Mouse (Mus musculus) forebrain, embryonic 13.5 days (tissue): ENCODE results near the gene Lonp2. TPM values are rescaled to one million over a fixed set of nuclear protein-coding genes. Genes with fewer than 3 reads are reported as not detected.

ENCODE experiments used
- ATAC-seq: fragments of 200-750 bp; cut with Nextera tagmentation; 2 replicates; pipeline ENCODE4 v1.8.0; 2017
- H3K27ac ChIP-seq: fragments of 300-500 bp; sonication (generic); 2 replicates; pipeline ENCODE4 v1.5.1; 2015; ENCODE audit warnings: inconsistent platforms, mild to moderate bottlenecking, moderate library complexity
- H3K27me3 ChIP-seq: fragments of 300-500 bp; sonication (generic); 2 replicates; pipeline ENCODE4 v1.6.1; 2015; ENCODE audit warnings: mild to moderate bottlenecking, inconsistent platforms
- H3K36me3 ChIP-seq: fragments of 300-500 bp; sonication (generic); 2 replicates; pipeline ENCODE4 v1.6.1; 2015; ENCODE audit warnings: mild to moderate bottlenecking, inconsistent platforms; ENCODE audit not compliant: poor library complexity, severe bottlenecking
- H3K4me1 ChIP-seq: fragments of 300-500 bp; sonication (generic); 2 replicates; pipeline ENCODE4 v1.6.1; 2015; ENCODE audit warnings: inconsistent platforms
- H3K4me2 ChIP-seq: fragments of 300-500 bp; sonication (generic); 2 replicates; pipeline ENCODE4 v1.6.1; 2015; ENCODE audit warnings: inconsistent platforms, mild to moderate bottlenecking, moderate library complexity
- H3K4me3 ChIP-seq: fragments of 300-500 bp; sonication (generic); 2 replicates; pipeline ENCODE4 v1.5.1; 2015; ENCODE audit warnings: mild to moderate bottlenecking, inconsistent platforms
- H3K9ac ChIP-seq: fragments of 300-500 bp; sonication (generic); 2 replicates; pipeline ENCODE4 v1.6.1; 2015; ENCODE audit warnings: mild to moderate bottlenecking, inconsistent platforms
- H3K9me3 ChIP-seq: fragments of 300-500 bp; sonication (generic); replicated peaks from 2 replicates; pipeline ENCODE4 v1.6.1; 2016; ENCODE audit warnings: inconsistent platforms
- WGBS: fragments of 180-500 bp; shearing (Covaris S2); methylation state at CpG from one replicate; pipeline ENCODE4 v1.1.7; 2015; 5-methylcytosine and 5-hydroxymethylcytosine counted together
- polyA plus RNA-seq: library from polyadenylated mRNA; unstranded; fragments of >200 nt; fragmentation: Nextera tagmentation; extraction: Ambion mirVana; gene quantifications from 2 replicates; pipeline ENCODE4 v1.2.1, GENCODE M21; 2015

Gene Lonp2
- polyA plus RNA-seq, 1 experiment from 2014 or later: 74.2 TPM

DNA sequence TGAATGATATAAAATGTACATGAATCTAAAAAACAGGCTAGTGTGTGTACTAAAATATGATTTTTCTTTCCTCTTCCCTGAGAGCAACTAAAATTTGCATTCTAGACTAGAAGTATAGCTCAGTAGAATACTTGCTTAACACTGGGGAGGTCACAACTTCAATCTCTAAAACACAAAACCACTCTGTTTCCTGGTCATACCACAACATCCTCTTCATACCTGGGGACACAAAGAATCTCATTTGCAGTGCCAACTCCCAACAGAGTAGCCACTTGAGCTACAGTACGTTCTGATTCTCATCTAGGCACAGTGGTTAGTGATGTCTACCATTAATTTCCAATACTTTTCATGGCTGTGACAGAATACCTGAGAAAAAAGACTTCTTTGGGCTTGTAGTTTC, 95.5 kb downstream of the Lonp2 start:
- peaks cover 44% of the 10 kb centered on the region for H3K36me3 ChIP-seq
- no peaks in the 10 kb centered on the region for H3K27me3 ChIP-seq
- no peak for ATAC-seq
- H3K9ac ChIP-seq: no peak overlapping the region
- H3K9me3 ChIP-seq: no peaks in the 10 kb centered on the region
- H3K4me2 ChIP-seq: no peak overlapping the region
- 90% methylated on average over 1 of the region's 1 CpGs for WGBS
- H3K4me1 ChIP-seq: peaks cover 9% of the 10 kb centered on the region
- H3K27ac ChIP-seq: no peak overlapping the region
- H3K4me3 ChIP-seq: no peak overlapping the region

DNA sequence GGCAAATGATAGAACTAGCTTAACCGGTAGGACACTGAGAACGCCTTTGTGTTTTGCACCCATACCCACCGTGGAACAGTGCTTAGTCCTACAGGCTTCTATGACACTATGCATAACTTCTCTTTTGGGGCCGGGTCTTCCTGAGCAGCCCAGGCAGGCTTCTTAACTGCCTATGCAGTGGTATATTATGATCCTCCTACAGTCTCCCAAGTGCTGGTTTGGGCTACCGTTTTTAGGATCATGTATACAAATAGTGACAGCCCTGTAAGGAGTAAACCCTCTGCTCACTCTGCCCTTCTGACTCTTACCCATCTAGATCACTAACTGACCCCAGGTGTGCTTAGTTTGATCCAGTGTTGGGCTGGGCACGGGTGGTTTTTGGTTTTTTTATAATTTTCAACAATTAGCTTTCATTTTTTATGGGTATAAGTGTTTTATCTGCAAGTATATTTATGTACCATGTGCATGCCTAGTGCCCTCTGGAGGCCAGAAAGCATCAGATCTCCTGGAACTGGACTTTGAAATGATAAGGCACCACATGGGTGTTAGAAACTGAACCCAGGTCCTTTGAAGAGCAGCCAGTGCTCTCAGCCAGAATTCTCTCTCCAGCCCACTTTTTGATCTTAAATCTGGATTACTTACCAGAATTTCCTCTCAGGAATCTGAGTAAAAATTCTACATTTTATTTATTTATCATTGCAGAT, 97.1 kb downstream of the Lonp2 start:
- no peaks in the 10 kb centered on the region for H3K27me3 ChIP-seq
- H3K4me2 ChIP-seq: no peak overlapping the region
- peaks cover 44% of the 10 kb centered on the region for H3K36me3 ChIP-seq
- no peak overlapping the region for H3K27ac ChIP-seq
- H3K4me1 ChIP-seq: no peaks in the 10 kb centered on the region
- no peak overlapping the region for H3K4me3 ChIP-seq
- H3K9ac ChIP-seq: no peak overlapping the region
- H3K9me3 ChIP-seq: no peaks in the 10 kb centered on the region
- 98% methylated on average over 6 of the region's 6 CpGs for WGBS
- no peak for ATAC-seq

DNA sequence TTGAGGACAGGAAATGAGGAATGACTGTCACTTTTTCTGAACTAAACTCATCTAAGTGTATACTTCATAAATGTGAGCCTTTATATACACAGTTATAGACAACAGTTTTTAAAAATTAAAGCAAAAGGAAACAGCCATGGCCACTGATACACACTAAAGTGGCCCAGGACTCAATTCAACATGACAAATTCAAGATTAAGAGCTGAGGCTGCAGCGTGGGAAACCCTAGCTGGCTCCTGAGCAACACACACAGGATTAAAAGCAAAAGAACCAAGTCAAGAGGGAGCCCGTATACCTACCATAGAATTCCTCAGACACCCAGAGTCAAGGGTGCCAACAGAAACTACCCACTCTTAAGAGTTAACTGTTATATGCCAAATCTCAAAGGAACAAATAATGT, 97.6 kb downstream of the Lonp2 start:
- ATAC-seq: no peak
- Histone ChIP-seq H3K4me2 (no peak overlapping the region), H3K4me3 (no peak overlapping the region), H3K27ac (no peak overlapping the region), H3K27me3 (no peaks in the 10 kb centered on the region), H3K9ac (no peak overlapping the region), H3K36me3 (peaks cover 39% of the 10 kb centered on the region), H3K9me3 (no peaks in the 10 kb centered on the region), H3K4me1 (no peaks in the 10 kb centered on the region)
- 93% methylated on average over 2 of the region's 2 CpGs for WGBS

DNA sequence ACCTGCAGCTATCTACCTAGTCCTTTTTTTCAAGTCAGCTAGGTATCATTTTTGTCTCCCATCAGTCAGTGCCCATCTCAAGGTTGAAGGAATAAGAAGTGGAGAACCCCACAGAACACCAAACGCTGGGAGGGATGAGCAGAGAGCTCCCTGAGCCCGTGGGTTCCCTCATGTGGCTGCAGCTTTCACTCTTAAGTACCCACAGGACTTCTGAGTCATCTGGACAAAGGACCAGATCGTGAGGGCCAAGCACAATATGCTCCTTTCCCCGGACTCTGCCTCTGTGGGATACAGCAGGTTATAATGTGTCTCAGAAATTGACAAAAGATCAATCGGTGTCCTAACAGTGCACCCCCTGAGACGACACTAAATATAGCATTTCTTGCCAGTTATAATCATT, 103.1 kb downstream of the Lonp2 start:
- Histone ChIP-seq H3K27ac (no peak overlapping the region), H3K4me2 (no peak overlapping the region), H3K4me3 (no peak overlapping the region), H3K36me3 (peaks cover 30% of the 10 kb centered on the region), H3K9me3 (no peaks in the 10 kb centered on the region), H3K4me1 (peaks cover 32% of the 10 kb centered on the region), H3K9ac (no peak overlapping the region), H3K27me3 (no peaks in the 10 kb centered on the region)
- no peak for ATAC-seq
- 62% methylated on average over 6 of the region's 6 CpGs for WGBS

DNA sequence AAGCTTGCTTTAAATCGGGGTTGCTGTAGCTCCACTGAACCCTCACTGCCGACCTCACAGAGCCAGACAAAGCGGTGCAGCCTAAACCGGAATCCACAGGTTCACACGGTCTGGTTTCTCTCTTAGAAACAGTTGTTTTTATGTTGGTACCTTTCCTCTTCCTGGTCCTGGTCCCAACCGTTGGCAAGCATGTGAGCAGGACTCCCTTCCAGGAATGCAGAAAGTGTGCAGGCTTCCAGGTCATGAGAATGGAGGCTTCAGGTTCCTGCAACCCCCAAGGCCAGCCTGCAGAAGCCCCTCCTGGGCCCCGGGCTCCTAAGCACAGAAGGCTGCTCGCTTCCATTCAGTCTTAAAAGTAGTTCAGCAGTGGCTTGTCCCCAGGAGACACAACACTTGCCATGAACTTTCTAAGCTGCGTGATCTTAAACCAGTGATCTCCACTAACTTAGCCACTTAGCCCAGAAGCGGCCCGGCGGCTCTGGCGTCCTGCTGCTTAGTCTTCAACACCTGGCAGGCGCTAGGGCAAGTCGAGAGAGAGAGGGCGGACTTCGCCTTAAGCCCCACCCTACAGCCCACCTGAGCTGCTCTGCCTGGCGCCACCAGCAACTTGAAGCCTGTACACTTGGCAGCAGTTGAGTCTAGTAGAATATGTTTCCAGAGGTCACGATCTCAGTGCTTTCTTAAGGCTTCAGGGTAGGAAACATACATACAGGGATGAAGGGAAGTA, 104.5 kb downstream of the Lonp2 start:
- WGBS: 68% methylated on average over 19 of the region's 19 CpGs
- no peaks in the 10 kb centered on the region for H3K27me3 ChIP-seq
- peaks cover 19% of the 10 kb centered on the region for H3K36me3 ChIP-seq
- no peak overlapping the region for H3K27ac ChIP-seq
- no peak overlapping the region for H3K4me3 ChIP-seq
- ATAC-seq: no peak
- H3K9me3 ChIP-seq: no peaks in the 10 kb centered on the region
- H3K4me1 ChIP-seq: peaks cover 33% of the 10 kb centered on the region
- H3K9ac ChIP-seq: no peak overlapping the region
- H3K4me2 ChIP-seq: no peak overlapping the region

DNA sequence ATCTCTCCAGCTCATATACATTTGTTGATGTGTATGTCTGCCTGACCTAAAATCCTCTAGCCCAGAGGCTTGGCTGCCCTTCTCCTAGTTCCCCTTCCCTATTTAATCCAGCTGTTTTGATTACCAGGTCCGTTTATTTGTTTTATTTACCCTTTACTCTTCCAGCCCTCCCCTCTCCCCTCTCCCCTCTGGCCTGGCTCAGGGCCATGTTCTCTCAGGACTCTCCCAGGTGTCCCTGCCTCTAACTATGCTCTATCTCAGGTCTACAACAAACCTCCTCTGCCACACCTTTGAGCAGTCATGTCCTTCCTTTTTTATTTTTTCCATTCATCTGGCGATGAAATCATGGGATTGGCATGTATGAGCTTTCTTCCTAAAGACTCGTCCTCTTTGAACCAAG, 106.5 kb downstream of the Lonp2 start:
- Histone ChIP-seq H3K9ac (no peak overlapping the region), H3K27ac (peak overlapping the region; percentile 10; the same call in 1 of the 2 replicates), H3K9me3 (no peaks in the 10 kb centered on the region), H3K4me1 (peaks cover 49% of the 10 kb centered on the region), H3K27me3 (no peaks in the 10 kb centered on the region), H3K4me2 (no peak overlapping the region), H3K36me3 (peaks cover 12% of the 10 kb centered on the region), H3K4me3 (no peak overlapping the region)
- no peak for ATAC-seq
- 59% methylated on average over 3 of the region's 3 CpGs for WGBS

DNA sequence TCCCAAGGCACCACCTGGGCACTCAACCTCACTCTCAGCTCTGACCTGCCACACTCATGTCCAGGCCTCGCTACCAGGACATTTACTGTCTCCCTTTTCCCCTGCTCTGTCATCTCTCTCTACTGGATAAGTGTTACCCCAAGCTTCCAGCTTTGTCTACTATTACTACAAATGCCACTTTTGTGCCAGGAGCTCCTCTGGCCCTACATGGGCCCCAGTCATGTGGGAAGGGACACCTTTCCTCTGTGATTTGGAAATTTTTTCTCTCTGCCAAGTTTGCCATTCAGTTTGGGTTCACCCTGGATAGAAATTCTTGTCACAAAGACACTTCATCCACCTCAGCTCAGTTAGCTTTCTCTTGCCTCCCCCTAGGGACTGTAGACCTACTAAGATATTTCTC, 107.0 kb downstream of the Lonp2 start:
- peak overlapping the region; percentile 10; the same call in 1 of the 2 replicates for H3K27ac ChIP-seq
- H3K4me2 ChIP-seq: no peak overlapping the region
- H3K9ac ChIP-seq: no peak overlapping the region
- peaks cover 11% of the 10 kb centered on the region; the same call in 1 of the 2 replicates for H3K36me3 ChIP-seq
- H3K27me3 ChIP-seq: no peaks in the 10 kb centered on the region
- H3K4me3 ChIP-seq: no peak overlapping the region
- no peaks in the 10 kb centered on the region for H3K9me3 ChIP-seq
- 82% methylated on average over 1 of the region's 1 CpGs for WGBS
- H3K4me1 ChIP-seq: peaks cover 55% of the 10 kb centered on the region
- no peak for ATAC-seq

DNA sequence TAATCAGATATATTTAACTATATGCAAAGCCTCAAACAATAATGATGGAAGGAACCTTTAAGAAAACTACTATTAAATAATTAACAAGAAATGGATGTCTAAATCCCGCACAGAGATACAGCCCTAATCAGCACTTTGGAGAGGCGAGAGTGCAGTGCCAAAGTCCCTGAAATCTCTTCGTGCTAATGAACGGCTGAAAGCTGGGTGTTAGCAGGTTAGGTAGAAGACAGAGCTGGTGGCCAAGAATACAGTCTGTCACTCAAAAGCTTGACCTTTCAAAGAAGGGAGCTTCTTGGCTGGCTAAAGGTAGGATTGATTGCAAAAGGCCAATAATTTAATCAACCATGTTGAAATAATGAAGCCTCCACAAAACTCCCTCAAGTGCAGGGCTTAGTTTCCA, 110.3 kb downstream of the Lonp2 start:
- WGBS: 59% methylated on average over 4 of the region's 4 CpGs
- H3K27ac ChIP-seq: no peak overlapping the region; the same call in 1 of the 2 replicates
- ATAC-seq: no peak

DNA sequence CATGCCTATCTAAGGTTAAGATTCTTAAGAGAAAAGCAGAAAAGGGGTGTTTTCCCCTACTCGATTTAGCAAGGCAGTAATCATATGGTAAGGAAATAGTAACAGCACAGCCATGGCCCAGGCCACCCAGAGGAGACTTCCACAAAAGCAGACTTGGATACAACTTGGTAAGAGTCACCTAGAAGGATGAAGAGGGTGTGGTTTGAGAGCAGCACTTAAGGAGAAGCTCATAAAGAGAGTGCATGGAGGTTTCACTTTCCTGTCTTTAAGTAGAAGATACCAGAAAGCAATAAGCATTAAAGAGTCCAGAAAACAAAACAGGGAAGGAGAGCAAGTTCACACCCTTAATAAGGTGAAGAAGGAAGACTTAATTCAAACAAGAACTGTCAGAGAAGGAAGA, 111.1 kb downstream of the Lonp2 start:
- no peak for ATAC-seq
- H3K4me1 ChIP-seq: peaks cover 37% of the 10 kb centered on the region
- H3K9ac ChIP-seq: no peak overlapping the region
- no peak overlapping the region for H3K27ac ChIP-seq
- no peak overlapping the region for H3K4me2 ChIP-seq
- H3K27me3 ChIP-seq: no peaks in the 10 kb centered on the region
- H3K9me3 ChIP-seq: no peaks in the 10 kb centered on the region
- H3K4me3 ChIP-seq: no peak overlapping the region
- H3K36me3 ChIP-seq: no peaks in the 10 kb centered on the region
- WGBS: 85% methylated on average over 1 of the region's 1 CpGs

More for the DNA sequence above, 110.3 kb downstream of the Lonp2 start:
- H3K36me3 ChIP-seq: no peaks in the 10 kb centered on the region
- peaks cover 37% of the 10 kb centered on the region for H3K4me1 ChIP-seq
- no peak overlapping the region for H3K9ac ChIP-seq
- no peak overlapping the region for H3K4me2 ChIP-seq
- no peaks in the 10 kb centered on the region for H3K9me3 ChIP-seq
- no peak overlapping the region for H3K4me3 ChIP-seq
- H3K27me3 ChIP-seq: no peaks in the 10 kb centered on the region

DNA sequence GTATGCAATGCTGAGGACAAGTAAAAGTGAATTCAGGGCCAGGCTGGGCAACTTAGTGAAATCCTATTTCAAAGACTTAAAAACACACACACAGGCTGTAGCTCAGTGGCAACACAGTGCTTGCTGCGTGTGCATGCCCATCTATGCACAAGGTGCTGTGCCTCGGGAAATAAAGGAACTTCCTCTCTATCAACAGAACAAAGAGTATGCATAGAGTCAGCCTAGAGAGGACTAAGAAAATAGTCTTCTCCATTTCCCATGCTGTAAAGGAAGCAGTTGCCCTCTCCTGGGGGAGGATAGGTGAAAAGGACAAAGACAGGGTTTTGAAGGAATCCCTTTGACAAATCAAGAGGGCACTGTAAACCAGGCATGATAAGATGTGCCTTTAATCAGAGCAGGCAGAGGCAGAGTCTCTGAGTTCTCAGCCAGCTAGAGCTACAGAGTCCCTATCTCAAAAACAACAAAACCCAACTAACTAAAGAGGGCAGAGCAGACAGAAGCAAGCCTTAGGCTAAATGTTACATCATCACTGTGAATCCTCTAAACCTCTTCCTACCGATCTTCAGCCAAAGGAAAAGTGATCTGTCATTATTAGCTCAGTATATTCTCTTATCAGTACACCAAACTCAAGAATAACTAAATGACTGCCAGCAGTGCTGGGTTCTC, 111.7 kb downstream of the Lonp2 start:
- Histone ChIP-seq H3K9ac (no peak overlapping the region), H3K9me3 (no peaks in the 10 kb centered on the region), H3K36me3 (no peaks in the 10 kb centered on the region), H3K27me3 (no peaks in the 10 kb centered on the region), H3K27ac (no peak overlapping the region), H3K4me3 (no peak overlapping the region), H3K4me2 (no peak overlapping the region), H3K4me1 (peaks cover 31% of the 10 kb centered on the region)
- 76% methylated on average over 3 of the region's 3 CpGs for WGBS
- ATAC-seq: no peak

DNA sequence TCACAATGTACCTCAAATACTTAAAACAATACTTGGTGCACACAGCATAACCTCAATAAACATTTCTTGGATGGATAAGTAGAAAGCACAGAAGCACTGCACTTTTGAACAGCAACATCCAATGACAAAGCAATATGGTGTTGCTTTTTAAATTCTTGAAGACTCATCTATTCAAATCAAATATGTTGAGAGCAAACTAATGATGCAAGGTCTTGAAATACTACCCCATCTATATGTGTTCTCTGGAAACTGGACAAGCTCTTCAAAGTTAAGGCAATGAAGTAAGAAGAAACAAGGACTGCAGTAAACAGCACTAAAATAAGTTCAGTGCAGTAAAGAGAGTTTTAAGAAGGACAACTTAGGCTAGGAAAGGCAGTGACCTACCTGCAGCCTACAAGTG, 117.1 kb downstream of the Lonp2 start:
- Histone ChIP-seq H3K36me3 (no peaks in the 10 kb centered on the region), H3K4me1 (peaks cover 31% of the 10 kb centered on the region), H3K4me3 (no peak overlapping the region), H3K9ac (no peak overlapping the region), H3K9me3 (no peaks in the 10 kb centered on the region), H3K27me3 (no peaks in the 10 kb centered on the region), H3K27ac (no peak overlapping the region), H3K4me2 (no peak overlapping the region)
- ATAC-seq: no peak

DNA sequence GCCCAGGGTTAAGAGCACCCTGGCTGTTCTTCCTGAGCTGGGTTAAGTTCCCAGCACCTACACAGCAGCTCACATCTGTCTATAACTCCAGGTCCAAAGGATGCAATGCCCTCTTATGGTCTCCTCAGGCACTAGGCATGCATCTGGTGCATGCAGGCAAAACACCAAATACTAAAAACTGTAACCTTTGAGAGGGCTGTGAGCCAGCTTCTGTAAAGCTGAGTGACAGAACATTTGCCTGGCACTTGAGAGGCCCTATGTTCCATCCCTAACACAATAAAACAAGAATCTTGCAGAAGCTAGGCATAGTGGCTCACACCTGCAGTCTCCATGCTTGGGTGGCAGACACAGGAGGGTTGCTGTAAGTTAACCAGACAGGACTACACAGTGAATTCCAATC, 117.8 kb downstream of the Lonp2 start:
- H3K4me3 ChIP-seq: no peak overlapping the region
- no peak overlapping the region for H3K4me2 ChIP-seq
- H3K36me3 ChIP-seq: no peaks in the 10 kb centered on the region
- no peak overlapping the region for H3K9ac ChIP-seq
- no peaks in the 10 kb centered on the region for H3K9me3 ChIP-seq
- H3K27me3 ChIP-seq: no peaks in the 10 kb centered on the region
- no peak for ATAC-seq
- H3K4me1 ChIP-seq: peaks cover 35% of the 10 kb centered on the region
- no peak overlapping the region for H3K27ac ChIP-seq
